Mouse (Mus musculus) lung, postnatal 0 days (tissue): ENCODE results near the gene Traf3. TPM values are rescaled to one million over a fixed set of nuclear protein-coding genes. Genes with fewer than 3 reads are reported as not detected.
A peak's percentile ranks its signal among the peaks of the same experiment; 100 is the strongest.

Experiments
- ATAC-seq: fragments of 200-750 bp; cut with Nextera tagmentation; 2 replicates; pipeline ENCODE4 v1.8.0; 2017; ENCODE audit warnings: moderate library complexity
- DNase-seq: peaks from one replicate; pipeline ENCODE4 v3.0.0-alpha.2; 2016; ENCODE audit warnings: low spot score
- H3K27ac ChIP-seq: fragments of 300-500 bp; sonication (generic); 2 replicates; pipeline ENCODE4 v1.5.1; 2014; ENCODE audit warnings: antibody characterized with exemption, mild to moderate bottlenecking, low read length, mixed read lengths
- H3K27me3 ChIP-seq: fragments of 300-500 bp; sonication (generic); replicated peaks from 2 replicates; pipeline ENCODE4 v1.6.1; 2014; ENCODE audit warnings: low read length, mixed read lengths; ENCODE audit not compliant: insufficient read depth
- H3K36me3 ChIP-seq: fragments of 300-500 bp; sonication (generic); 2 replicates; pipeline ENCODE4 v1.6.1; 2014; ENCODE audit warnings: low read length, mixed read lengths; ENCODE audit not compliant: insufficient read depth
- H3K4me1 ChIP-seq: fragments of 300-500 bp; sonication (generic); 2 replicates; pipeline ENCODE4 v1.6.1; 2014; ENCODE audit warnings: antibody characterized with exemption, low read depth, low read length, mixed read lengths; ENCODE audit not compliant: insufficient read depth
- H3K4me2 ChIP-seq: fragments of 300-500 bp; sonication (generic); replicated peaks from 2 replicates; pipeline ENCODE4 v1.6.1; 2014; ENCODE audit warnings: low read depth, mild to moderate bottlenecking, low read length, moderate library complexity, mixed read lengths
- H3K4me3 ChIP-seq: fragments of 300-500 bp; sonication (generic); 2 replicates; pipeline ENCODE4 v1.5.1; 2014; ENCODE audit warnings: low read depth, low read length
- H3K9ac ChIP-seq: fragments of 300-500 bp; sonication (generic); replicated peaks from 2 replicates; pipeline ENCODE4 v1.6.1; 2014; ENCODE audit warnings: low read depth, mild to moderate bottlenecking
- H3K9me3 ChIP-seq: fragments of 300-500 bp; sonication (generic); 2 replicates; pipeline ENCODE4 v1.6.1; 2016; ENCODE audit warnings: low read length, mixed read lengths
- CTCF ChIP-seq: IDR thresholded peaks from 2 replicates; pipeline ENCODE4 v1.5.1; 2016; ENCODE audit warnings: antibody characterized with exemption, mild to moderate bottlenecking
- EP300 ChIP-seq: IDR thresholded peaks from 2 replicates; pipeline ENCODE4 v1.6.1; 2016; ENCODE audit warnings: antibody characterized with exemption, mild to moderate bottlenecking, control low read depth
- WGBS: fragments of 180-500 bp; shearing (Covaris S2); extraction: QIAGEN DNeasy Blood & Tissue Kit; methylation state at CpG from one replicate; pipeline ENCODE4 v1.1.7; 2014; 5-methylcytosine and 5-hydroxymethylcytosine counted together
- polyA plus RNA-seq: library from polyadenylated mRNA; unstranded; fragments of >200 nt; fragmentation: Nextera tagmentation; extraction: Ambion mirVana; gene quantifications from 2 replicates; pipeline ENCODE4 v1.2.1, GENCODE M21; 2015

Gene Traf3
- polyA plus RNA-seq, result 3.1 and 4.7 TPM in 2 replicates

DNA sequence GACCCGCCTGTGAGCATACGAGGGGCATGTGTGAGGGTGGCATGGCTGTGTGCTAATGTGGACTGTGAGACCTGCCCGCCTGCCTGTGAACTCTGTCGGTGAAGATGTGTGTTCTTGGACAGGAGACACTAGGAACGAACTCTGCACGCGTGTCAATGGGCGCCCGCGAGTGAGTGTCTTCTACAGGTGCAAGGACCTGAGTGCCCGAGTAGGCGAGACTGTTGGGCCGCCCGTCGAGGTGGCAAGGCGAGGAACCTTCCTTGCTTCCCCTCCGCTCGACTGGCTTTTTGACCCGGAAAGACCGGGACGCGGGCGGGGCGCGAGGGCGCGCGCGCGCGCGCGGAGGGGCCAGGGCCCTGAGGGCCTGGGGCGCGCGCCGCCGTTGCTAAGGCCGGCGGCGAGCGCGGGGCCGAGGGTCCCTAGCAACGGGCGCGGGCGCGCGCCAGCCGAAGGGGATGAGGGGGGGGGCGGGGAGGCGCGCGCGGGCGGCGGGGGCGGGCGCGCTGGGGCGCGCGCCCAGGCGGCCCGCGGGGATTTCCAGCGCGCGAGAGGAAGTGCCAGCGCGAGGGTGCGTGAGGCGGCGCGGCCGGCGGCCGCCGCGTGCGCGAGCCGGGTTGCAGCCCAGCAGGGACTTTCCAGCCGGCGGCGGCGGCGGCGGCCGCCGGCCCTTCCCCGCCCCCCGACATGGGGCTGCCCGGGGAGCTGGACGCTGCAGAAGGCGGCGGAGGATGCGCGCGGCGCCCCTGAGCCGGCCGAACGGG, at the start of gene Traf3:
Traf3 (plus strand) TSS at position 540 of the 761 bp plus-strand sequence.
- DNase-seq, result peak; percentile 86
- H3K27ac ChIP-seq, result peak within 1 kb of the TSS; percentile 75
- peaks cover 5% of the 10 kb centered on the region; the same call in 1 of the 2 replicates for H3K4me1 ChIP-seq
- TF ChIP-seq CTCF (no peak), EP300 (no peak)
- H3K9ac ChIP-seq, result peak within 1 kb of the TSS; percentile 66
- WGBS, result 6% methylated on average over 64 of the region's 105 CpGs
- peak within 1 kb of the TSS; percentile 92 for H3K4me2 ChIP-seq
- peak within 1 kb of the TSS; percentile 65 for H3K4me3 ChIP-seq
- no peaks in the 10 kb centered on the region for H3K9me3 ChIP-seq
- no peaks in the 10 kb centered on the region for H3K36me3 ChIP-seq
- no peaks in the 10 kb centered on the region for H3K27me3 ChIP-seq
- peak; percentile 82 for ATAC-seq

DNA sequence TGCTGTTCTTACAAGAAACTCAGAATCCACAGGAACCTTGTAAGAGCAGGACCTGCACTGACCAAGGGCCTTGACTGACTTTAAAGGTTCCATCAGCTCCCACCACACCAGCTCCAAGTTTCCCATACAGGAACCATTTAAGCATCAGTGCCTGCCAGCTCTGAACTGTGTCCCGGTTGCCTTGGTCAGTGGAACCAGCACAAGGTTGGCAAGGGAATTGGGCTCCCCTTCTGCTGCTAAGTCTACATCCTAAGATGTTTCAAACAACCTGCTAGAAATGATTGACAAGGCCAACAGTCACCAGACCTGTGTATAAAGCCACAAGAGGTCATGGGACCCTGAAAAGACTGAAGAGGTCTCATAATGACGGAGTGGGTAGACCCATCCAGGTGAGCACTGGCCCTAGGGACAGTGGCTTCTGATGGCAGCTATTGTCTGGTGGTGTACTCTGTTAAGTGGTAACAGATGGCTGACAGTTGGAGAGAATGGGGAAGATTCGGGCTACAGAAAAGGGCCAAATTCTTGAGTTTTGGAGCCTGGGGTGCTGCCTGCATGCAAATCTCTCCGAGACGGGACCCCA, 46.6 kb upstream of the Traf3 start:
- no peaks in the 10 kb centered on the region for H3K4me1 ChIP-seq
- no peak for ATAC-seq
- H3K27ac ChIP-seq, result no peak overlapping the region
- no peak overlapping the region for H3K4me3 ChIP-seq
- H3K36me3 ChIP-seq, result 0 out of 2 replicates have a peak, but pooled peaks cover 15% of the 10 kb centered on the region
- WGBS, result 91% methylated on average over 5 of the region's 5 CpGs
- no peak overlapping the region for H3K4me2 ChIP-seq
- DNase-seq, result no peak
- H3K9ac ChIP-seq, result no peak overlapping the region
- no peaks in the 10 kb centered on the region; the same call in 1 of the 2 replicates for H3K9me3 ChIP-seq
- no peak for TF ChIP-seq CTCF
- no peak for TF ChIP-seq EP300
- no peaks in the 10 kb centered on the region for H3K27me3 ChIP-seq

GRCm38 (mm10) chr12:111120976-111121645, 45.1 kb upstream of the Traf3 start:
- H3K36me3 ChIP-seq, result 0 out of 2 replicates have a peak, but pooled peaks cover 13% of the 10 kb centered on the region
- H3K27ac ChIP-seq, result no peak overlapping the region
- H3K4me1 ChIP-seq, result no peaks in the 10 kb centered on the region
- H3K9me3 ChIP-seq, result no peaks in the 10 kb centered on the region; the same call in 1 of the 2 replicates
- no peak overlapping the region for H3K9ac ChIP-seq
- TF ChIP-seq CTCF (no peak), EP300 (no peak)
- H3K4me3 ChIP-seq, result no peak overlapping the region
- no peaks in the 10 kb centered on the region for H3K27me3 ChIP-seq
- 81% methylated on average over 9 of the region's 9 CpGs for WGBS
- no peak overlapping the region for H3K4me2 ChIP-seq
- DNase-seq (no peak), ATAC-seq (no peak)

GRCm38 (mm10) chr12:111122332-111122852, 43.8 kb upstream of the Traf3 start:
- no peak overlapping the region for H3K9ac ChIP-seq
- H3K27me3 ChIP-seq, result no peaks in the 10 kb centered on the region
- ATAC-seq (no peak), DNase-seq (no peak)
- 0 out of 2 replicates have a peak, but pooled peaks cover 6% of the 10 kb centered on the region for H3K36me3 ChIP-seq
- H3K4me2 ChIP-seq, result no peak overlapping the region
- H3K9me3 ChIP-seq, result no peaks in the 10 kb centered on the region; the same call in 1 of the 2 replicates
- no peak for TF ChIP-seq EP300
- TF ChIP-seq CTCF, result peak; percentile 72
- H3K27ac ChIP-seq, result no peak overlapping the region
- no peaks in the 10 kb centered on the region for H3K4me1 ChIP-seq
- H3K4me3 ChIP-seq, result no peak overlapping the region

DNA sequence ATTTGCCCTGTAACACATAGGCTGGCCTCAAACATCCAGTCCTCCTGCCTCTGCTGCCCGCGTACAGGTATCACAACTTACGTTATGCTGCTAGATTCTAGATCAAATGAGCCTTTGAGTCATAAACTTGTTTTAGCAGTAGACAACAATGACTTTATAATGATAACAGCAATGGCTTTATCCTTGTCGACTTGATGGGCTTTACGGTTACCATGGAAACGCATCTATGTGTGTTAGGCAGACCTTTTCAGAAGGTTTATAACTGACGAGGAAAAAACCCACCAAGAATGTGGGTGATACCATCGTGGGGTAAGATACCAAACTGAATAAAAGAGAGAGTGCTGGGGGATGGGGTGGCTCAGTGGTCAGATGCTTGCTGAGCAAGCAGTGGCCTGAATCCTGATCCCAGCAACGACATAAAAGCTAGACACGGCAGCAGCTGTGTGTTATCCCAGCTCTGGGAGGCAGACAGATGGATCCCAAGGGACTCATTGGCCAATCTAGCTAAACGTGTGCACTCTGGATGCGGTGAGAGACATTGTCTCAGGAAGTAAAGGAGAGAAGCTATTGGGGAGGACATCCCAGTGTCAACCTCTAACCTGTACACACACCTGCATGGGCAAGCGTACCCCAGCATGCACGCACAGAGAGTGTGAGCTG, 41.4 kb upstream of the Traf3 start:
- H3K9me3 ChIP-seq, result no peaks in the 10 kb centered on the region; the same call in 1 of the 2 replicates
- no peak overlapping the region for H3K27ac ChIP-seq
- no peak overlapping the region for H3K4me2 ChIP-seq
- no peaks in the 10 kb centered on the region for H3K4me1 ChIP-seq
- ATAC-seq (no peak), DNase-seq (no peak)
- WGBS, result 72% methylated on average over 14 of the region's 14 CpGs
- H3K27me3 ChIP-seq, result no peaks in the 10 kb centered on the region
- TF ChIP-seq EP300, result no peak
- TF ChIP-seq CTCF, result no peak
- no peak overlapping the region for H3K4me3 ChIP-seq
- H3K9ac ChIP-seq, result no peak overlapping the region
- H3K36me3 ChIP-seq, result no peaks in the 10 kb centered on the region
